Mouse (Mus musculus) MEL (cell line): Measurements from ENCODE around the gene Ap1m1. TPM values are rescaled to one million over a fixed set of nuclear protein-coding genes. Genes with fewer than 3 reads are reported as not detected.
A peak's percentile ranks its signal among the peaks of the same experiment; 100 is the strongest.

Experiments
- DNase-seq: peaks from one replicate; pipeline ENCODE4 v3.0.0; 2011; ENCODE audit warnings: low read depth, low spot score
- H3K27ac ChIP-seq: 2 replicates; pipeline ENCODE4 v1.5.1; 2012; ENCODE audit warnings: low read depth, mild to moderate bottlenecking, control low read depth, low read length, moderate library complexity; ENCODE audit not compliant: control insufficient read depth
- H3K27me3 ChIP-seq, 2 experiments: fragments of 150-350 bp in 1 of 2; sonication (generic) in 1 of 2; 2 replicates each; pipeline ENCODE4 v1.6.1; 2012; ENCODE audit warnings: low read length in 2 of 2, mild to moderate bottlenecking in 2 of 2, improper control_type of control experiment in 1 of 2, moderate library complexity in 1 of 2; ENCODE audit not compliant: insufficient read depth in 2 of 2, control insufficient read depth in 1 of 2
- H3K36me3 ChIP-seq, 2 experiments: 2 replicates each; pipeline ENCODE4 v1.6.1; 2012 to 2014; ENCODE audit warnings: low read length in 2 of 2, improper control_type of control experiment in 1 of 2, inconsistent platforms in 1 of 2, mild to moderate bottlenecking in 1 of 2; ENCODE audit not compliant: insufficient read depth in 2 of 2, control insufficient read depth in 1 of 2
- H3K4me1 ChIP-seq, 2 experiments: fragments of 150-350 bp in 1 of 2; sonication (generic) in 1 of 2; 2 replicates each; pipeline ENCODE4 v1.6.1; 2012; ENCODE audit warnings: low read length in 2 of 2, improper control_type of control experiment in 1 of 2, mild to moderate bottlenecking in 1 of 2; ENCODE audit not compliant: insufficient read depth in 2 of 2, control insufficient read depth in 1 of 2
- H3K4me3 ChIP-seq, 2 experiments: fragments of 150-350 bp in 1 of 2; sonication (generic) in 1 of 2; 2 replicates each; pipeline ENCODE4 v1.5.1; 2012; ENCODE audit warnings: low read depth in 2 of 2, low read length in 2 of 2, mild to moderate bottlenecking in 2 of 2, moderate library complexity in 2 of 2, control low read depth in 1 of 2, improper control_type of control experiment in 1 of 2; ENCODE audit not compliant: control insufficient read depth in 1 of 2, insufficient read depth in 1 of 2
- H3K79me2 ChIP-seq: 2 replicates; pipeline ENCODE4 v1.6.1; 2012; ENCODE audit warnings: mild to moderate bottlenecking, low read length, moderate library complexity; ENCODE audit not compliant: control insufficient read depth, poor library complexity, insufficient read depth
- H3K9ac ChIP-seq: 2 replicates; pipeline ENCODE4 v1.6.1; 2012; ENCODE audit warnings: low read depth, mild to moderate bottlenecking, control low read depth, low read length, moderate library complexity; ENCODE audit not compliant: control insufficient read depth, poor library complexity, severe bottlenecking
- H3K9me3 ChIP-seq: fragments of 150-350 bp; sonication (generic); replicated peaks from 2 replicates; pipeline ENCODE4 v1.6.1; 2012; ENCODE audit warnings: mild to moderate bottlenecking, low read length, improper control_type of control experiment, moderate library complexity; ENCODE audit not compliant: insufficient read depth
- BHLHE40 ChIP-seq: IDR thresholded peaks from 2 replicates; pipeline ENCODE4 v1.6.1; 2012; ENCODE audit warnings: low read depth, mild to moderate bottlenecking, inconsistent platforms, low read length, improper control_type of control experiment, borderline replicate concordance
- CTCF ChIP-seq, 3 experiments: IDR thresholded peaks in 2 of 3; conservative IDR thresholded peaks in 1 of 3; 2 replicates each; pipeline ENCODE4 v1.5.1; 2011 to 2012; ENCODE audit warnings: low read length in 3 of 3, low read depth in 2 of 3, mild to moderate bottlenecking in 2 of 3, improper control_type of control experiment in 1 of 3, inconsistent platforms in 1 of 3, mixed read lengths in 1 of 3, moderate library complexity in 1 of 3; ENCODE audit not compliant: control insufficient read depth in 1 of 3, insufficient read depth in 1 of 3, poor library complexity in 1 of 3, severe bottlenecking in 1 of 3
- E2F4 ChIP-seq: IDR thresholded peaks from 2 replicates; pipeline ENCODE4 v1.6.1; 2011; ENCODE audit warnings: low read depth, low read length, improper control_type of control experiment, borderline replicate concordance
- ELF1 ChIP-seq: IDR thresholded peaks from 2 replicates; pipeline ENCODE4 v1.6.1; 2014; ENCODE audit warnings: low read depth, mild to moderate bottlenecking, inconsistent platforms, low read length, improper control_type of control experiment, moderate library complexity
- ETS1 ChIP-seq: IDR thresholded peaks from 2 replicates; pipeline ENCODE4 v1.6.1; 2012; ENCODE audit warnings: low read depth, mild to moderate bottlenecking, inconsistent platforms, low read length, improper control_type of control experiment, moderate library complexity
- GATA1 ChIP-seq: IDR thresholded peaks from 2 replicates; pipeline ENCODE4 v1.6.1; 2011; ENCODE audit warnings: low read depth, low read length, improper control_type of control experiment
- HCFC1 ChIP-seq: IDR thresholded peaks from 2 replicates; pipeline ENCODE4 v1.6.1; 2012; ENCODE audit warnings: low read depth, mild to moderate bottlenecking, inconsistent platforms, low read length, improper control_type of control experiment, moderate library complexity
- JUND ChIP-seq: IDR thresholded peaks from 2 replicates; pipeline ENCODE4 v1.6.1; 2011; ENCODE audit warnings: low read depth, mild to moderate bottlenecking, improper control_type of control experiment, low read length
- KAT2A ChIP-seq: conservative IDR thresholded peaks from 2 replicates; pipeline ENCODE4 v1.6.1; 2012; ENCODE audit warnings: low read depth, low read length, improper control_type of control experiment, inconsistent platforms
- MAFK ChIP-seq: IDR thresholded peaks from 2 replicates; pipeline ENCODE4 v1.6.1; 2011; ENCODE audit warnings: low read depth, mild to moderate bottlenecking, low read length, improper control_type of control experiment, borderline replicate concordance
- MAX ChIP-seq: IDR thresholded peaks from 2 replicates; pipeline ENCODE4 v1.6.1; 2011; ENCODE audit warnings: low read length, improper control_type of control experiment
- MAZ ChIP-seq: IDR thresholded peaks from 2 replicates; pipeline ENCODE4 v1.6.1; 2012; ENCODE audit warnings: low read depth, mild to moderate bottlenecking, inconsistent platforms, low read length, improper control_type of control experiment
- MXI1 ChIP-seq: IDR thresholded peaks from 2 replicates; pipeline ENCODE4 v1.6.1; 2011; ENCODE audit warnings: mild to moderate bottlenecking, low read depth, low read length, improper control_type of control experiment
- MYB ChIP-seq: IDR thresholded peaks from 2 replicates; pipeline ENCODE4 v1.6.1; 2011; ENCODE audit warnings: mild to moderate bottlenecking, low read depth, low read length, improper control_type of control experiment
- MYC ChIP-seq: IDR thresholded peaks from 2 replicates; pipeline ENCODE4 v1.6.1; 2011; ENCODE audit warnings: low read depth, mild to moderate bottlenecking, low read length, improper control_type of control experiment, moderate library complexity
- NELFE ChIP-seq: IDR thresholded peaks from 2 replicates; pipeline ENCODE4 v1.6.1; 2011; ENCODE audit warnings: low read depth, low read length, improper control_type of control experiment
- NRF1 ChIP-seq: IDR thresholded peaks from 2 replicates; pipeline ENCODE4 v1.6.1; 2014; ENCODE audit warnings: low read depth, mild to moderate bottlenecking, inconsistent platforms, low read length, improper control_type of control experiment, moderate library complexity; ENCODE audit not compliant: poor library complexity, insufficient read depth, severe bottlenecking
- POLR2A ChIP-seq, 2 experiments: IDR thresholded peaks; 2 replicates each; pipeline ENCODE4 v1.6.1; 2011 to 2012; ENCODE audit warnings: low read length in 2 of 2, mild to moderate bottlenecking in 2 of 2, control low read depth in 1 of 2, improper control_type of control experiment in 1 of 2, low read depth in 1 of 2, moderate library complexity in 1 of 2; ENCODE audit not compliant: control insufficient read depth in 1 of 2, insufficient read depth in 1 of 2, poor library complexity in 1 of 2
- POLR2AphosphoS2 ChIP-seq: IDR thresholded peaks from 2 replicates; pipeline ENCODE4 v1.6.1; 2011; ENCODE audit warnings: low read length, improper control_type of control experiment
- RAD21 ChIP-seq: IDR thresholded peaks from 2 replicates; pipeline ENCODE4 v1.6.1; 2011; ENCODE audit warnings: mild to moderate bottlenecking, low read depth, low read length, improper control_type of control experiment
- SIN3A ChIP-seq: IDR thresholded peaks from 2 replicates; pipeline ENCODE4 v1.6.1; 2012; ENCODE audit warnings: low read length, improper control_type of control experiment, inconsistent platforms
- TAL1 ChIP-seq: IDR thresholded peaks from 2 replicates; pipeline ENCODE4 v1.6.1; 2012; ENCODE audit warnings: mild to moderate bottlenecking, inconsistent platforms, low read length, moderate library complexity, mixed read lengths
- TBP ChIP-seq: IDR thresholded peaks from 2 replicates; pipeline ENCODE4 v1.8.0; 2011; ENCODE audit warnings: low read depth, low read length, improper control_type of control experiment
- USF1 ChIP-seq: IDR thresholded peaks from 2 replicates; pipeline ENCODE4 v1.6.1; 2014; ENCODE audit warnings: low read depth, mild to moderate bottlenecking, inconsistent platforms, low read length, improper control_type of control experiment, moderate library complexity
- USF2 ChIP-seq, 2 experiments: IDR thresholded peaks; 2 replicates each; pipeline ENCODE4 v1.6.1; 2011 to 2012; ENCODE audit warnings: improper control_type of control experiment in 2 of 2, low read length in 2 of 2, borderline replicate concordance in 1 of 2, inconsistent platforms in 1 of 2, low read depth in 1 of 2, mild to moderate bottlenecking in 1 of 2; ENCODE audit not compliant: insufficient read depth in 1 of 2
- polyA plus RNA-seq, 2 experiments: library from polyadenylated mRNA; stranded (reverse) in 1 of 2; unstranded in 1 of 2; fragments of >175 nt in 1 of 2; fragments of >200 nt in 1 of 2; gene quantifications; 2 replicates each; pipeline versions ENCODE4 v1.2.1 to v1.2.4; 2012; ENCODE audit warnings: low replicate concordance in 2 of 2, low read depth in 1 of 2; ENCODE audit not compliant: insufficient read length in 2 of 2, insufficient read depth in 1 of 2, missing spikeins in 1 of 2
- total RNA-seq: library from RNA; depleted of rRNA; stranded (reverse); fragments of 300-350 nt; gene quantifications from 2 replicates; pipeline ENCODE4 v1.2.3, GENCODE M21; 2012

The Ap1m1 gene
- total and polyA plus RNA-seq, 3 experiments: 47.4 to 117 TPM; not detected in 1

- Histone ChIP-seq H3K4me1 (peaks cover 0 to 18% of the 10 kb centered on the region in 2 experiments; a peak in 2 of 4 replicates), H3K27ac (peak within 1 kb of the TSS; percentile 51), H3K36me3 (peaks cover 0 to 8% of the 10 kb centered on the region in 2 experiments; a peak in 2 of 4 replicates), H3K9ac (peak within 1 kb of the TSS; percentile 75), H3K4me3 (peak within 1 kb of the TSS; percentile 76 to 81), H3K9me3 (no peaks in the 10 kb centered on the region), H3K27me3 (no peaks in the 10 kb centered on the region), H3K79me2 (peaks cover 23% of the 10 kb centered on the region)
- peak; percentile 88 for TF ChIP-seq MYC
- no peak for TF ChIP-seq E2F4
- peak; percentile 66 for TF ChIP-seq USF1
- TF ChIP-seq POLR2AphosphoS2: peak; percentile 54; the same call in 1 of the 2 replicates
- no peak for TF ChIP-seq GATA1
- peak; percentile 75; the same call in 1 of the 2 replicates for TF ChIP-seq BHLHE40
- TF ChIP-seq ETS1: peak; percentile 58; the same call in 1 of the 2 replicates
- TF ChIP-seq CTCF (IDR thresholded peaks at IDR 0.05 in 2 of 3, conservative IDR thresholded peaks at IDR 0.05 in 1 of 3; ENCODE audit: control insufficient read depth in 1 of 3, insufficient read depth in 1 of 3, low read depth in 2 of 3, low read length in 3 of 3, poor library complexity in 1 of 3, severe bottlenecking in 1 of 3): no peak
- no peak for TF ChIP-seq TAL1
- no peak for TF ChIP-seq USF2 (IDR thresholded peaks at IDR 0.05; ENCODE audit: borderline replicate concordance in 1 of 2, insufficient read depth in 1 of 2, low read depth in 1 of 2, low read length in 2 of 2)
- TF ChIP-seq ELF1: peak; percentile 97
- no peak for TF ChIP-seq JUND
- no peak for TF ChIP-seq MYB
- peak; percentile 63 for TF ChIP-seq KAT2A
- TF ChIP-seq SIN3A: peak; percentile 85
- peak; percentile 75 for TF ChIP-seq MAX
- TF ChIP-seq MAZ: no peak
- no peak for TF ChIP-seq RAD21
- TF ChIP-seq NELFE: peak; percentile 68; the same call in 1 of the 2 replicates
- TF ChIP-seq NRF1: peak; percentile 66
- peak; percentile 44 to 62; a peak in 3 of 4 replicates for TF ChIP-seq POLR2A (IDR thresholded peaks at IDR 0.05; ENCODE audit: control insufficient read depth in 1 of 2, insufficient read depth in 1 of 2, low read depth in 1 of 2, low read length in 2 of 2, poor library complexity in 1 of 2)
- TF ChIP-seq TBP: peak; percentile 76
- TF ChIP-seq MXI1: peak; percentile 81
- no peak for TF ChIP-seq MAFK
- TF ChIP-seq HCFC1: peak; percentile 90
- peak; percentile 99 for DNase-seq
Measured at GRCm38 (mm10) chr8:72219541-72220363, 20.1 kb upstream of the Ap1m1 start, which contains the start of gene Fam32a. Gene Fam32a (plus strand): TSS chr8:72219730.
